Mouse (Mus musculus): ENCODE measurements around the gene Olfr24.

GRCm38 (mm10) chr9:18778981-18779380 is 15.2 kb upstream of the Olfr24 start:
- no peak for TF ChIP-seq CTCF (IDR thresholded peaks at IDR 0.05; ENCODE audit: control insufficient read depth, insufficient read depth, insufficient read length)
- TF ChIP-seq USF1 (IDR thresholded peaks at IDR 0.05; ENCODE audit: low read depth): no peak
- TF ChIP-seq CEBPB (IDR thresholded peaks at IDR 0.05; ENCODE audit: low read depth): no peak
- TF ChIP-seq MAX (IDR thresholded peaks at IDR 0.05): no peak
- TF ChIP-seq MYOD1 (IDR thresholded peaks at IDR 0.05; ENCODE audit: control insufficient read depth, insufficient read length, low read depth): no peak
- TF ChIP-seq MYOG (IDR thresholded peaks at IDR 0.05; ENCODE audit: control insufficient read depth, extremely low read depth, insufficient read length): no peak
- TF ChIP-seq FOSL1 (IDR thresholded peaks at IDR 0.05; ENCODE audit: insufficient read depth, low read length, poor library complexity, severe bottlenecking): no peak
